Mouse (Mus musculus): ENCODE data around the gene Olfr1318.

Olfr1318 gene

GRCm38 (mm10) chr2:112153898-112154297, at the start of gene Olfr1318:
Gene Olfr1318, plus strand, starts transcription at chr2:112154198.
- DNase-seq (ENCODE audit: low read depth, low spot score) = no peak

- DNase-seq (ENCODE audit: low read depth, low spot score) = no peak
Measured at GRCm38 (mm10) chr2:112115340-112115739, 38.7 kb upstream of the Olfr1318 start, which contains the start of gene Olfr1315-ps1. Gene Olfr1315-ps1, minus strand, starts transcription at chr2:112115440.

- no peak for DNase-seq (ENCODE audit: low read depth, low spot score)
Measured at GRCm38 (mm10) chr2:112134877-112135276, 19.1 kb upstream of the Olfr1318 start, which contains the start of gene Olfr1316. Gene Olfr1316, minus strand, starts transcription at chr2:112134977.

- no peak for DNase-seq (ENCODE audit: low read depth, low spot score)
Measured at GRCm38 (mm10) chr2:112140029-112140428, 14.0 kb upstream of the Olfr1318 start, which contains the start of gene Olfr1317. Gene Olfr1317, plus strand, starts transcription at chr2:112140329.

GRCm38 (mm10) chr2:112196859-112197258, 42.9 kb downstream of the Olfr1318 start:
- peak; percentile 77 for DNase-seq (ENCODE audit: low read depth, low spot score)

- no peak for DNase-seq (ENCODE audit: low read depth, low spot score)
Measured at GRCm38 (mm10) chr2:112203056-112203455, 49.1 kb downstream of the Olfr1318 start.
